Mouse (Mus musculus): ENCODE results near the gene Dgat2. TPM values are rescaled to one million over a fixed set of nuclear protein-coding genes. Genes with fewer than 3 reads are reported as not detected.

The Dgat2 gene
- polyA plus RNA-seq, 1 experiment from 2014 or later: 15.3 TPM

- H3K4me1 ChIP-seq (ENCODE audit: insufficient read depth, low read depth, low read length): no peaks in the 10 kb centered on the region; the same call in 1 of the 2 replicates
- ATAC-seq: no peak
- no peaks in the 10 kb centered on the region for H3K36me3 ChIP-seq (ENCODE audit: insufficient read depth, low read length)
- no peak overlapping the region for H3K4me3 ChIP-seq (ENCODE audit: low read depth, low read length)
- no peak for TF ChIP-seq CTCF (IDR thresholded peaks at IDR 0.05)
- TF ChIP-seq EP300 (IDR thresholded peaks at IDR 0.05): no peak
- WGBS: 60% methylated on average over 1 of the region's 1 CpGs
- H3K27me3 ChIP-seq (replicated peaks; ENCODE audit: insufficient read depth, low read length): no peaks in the 10 kb centered on the region
- no peak overlapping the region for H3K9ac ChIP-seq (replicated peaks; ENCODE audit: low read depth)
- no peak overlapping the region for H3K4me2 ChIP-seq (replicated peaks; ENCODE audit: low read depth, low read length)
- no peaks in the 10 kb centered on the region for H3K9me3 ChIP-seq (ENCODE audit: low read length)
- no peak for DNase-seq (ENCODE audit: low spot score)
- H3K27ac ChIP-seq (ENCODE audit: low read length): no peak overlapping the region
Observed at GRCm38 (mm10) chr7:99149017-99149416, 33.5 kb downstream of the Dgat2 start.

GRCm38 (mm10) chr7:99147494-99147893 is 35.0 kb downstream of the Dgat2 start:
- DNase-seq (ENCODE audit: low spot score): no peak
- WGBS: 69% methylated on average over 7 of the region's 7 CpGs
- no peak overlapping the region for H3K4me2 ChIP-seq (replicated peaks; ENCODE audit: low read depth, low read length)
- H3K9ac ChIP-seq (replicated peaks; ENCODE audit: low read depth): no peak overlapping the region
- H3K27ac ChIP-seq (ENCODE audit: low read length): no peak overlapping the region
- TF ChIP-seq EP300 (IDR thresholded peaks at IDR 0.05) (no peak), CTCF (IDR thresholded peaks at IDR 0.05) (no peak)
- H3K9me3 ChIP-seq (ENCODE audit: low read length): no peaks in the 10 kb centered on the region
- no peak overlapping the region for H3K4me3 ChIP-seq (ENCODE audit: low read depth, low read length)
- no peaks in the 10 kb centered on the region for H3K36me3 ChIP-seq (ENCODE audit: insufficient read depth, low read length)
- no peaks in the 10 kb centered on the region for H3K27me3 ChIP-seq (replicated peaks; ENCODE audit: insufficient read depth, low read length)
- no peaks in the 10 kb centered on the region; the same call in 1 of the 2 replicates for H3K4me1 ChIP-seq (ENCODE audit: insufficient read depth, low read depth, low read length)
- no peak for ATAC-seq

- Histone ChIP-seq H3K4me2 (replicated peaks; ENCODE audit: low read depth, low read length) (no peak overlapping the region), H3K9me3 (ENCODE audit: low read length) (no peaks in the 10 kb centered on the region), H3K4me3 (ENCODE audit: low read depth, low read length) (no peak overlapping the region), H3K9ac (replicated peaks; ENCODE audit: low read depth) (no peak overlapping the region), H3K27me3 (replicated peaks; ENCODE audit: insufficient read depth, low read length) (no peaks in the 10 kb centered on the region), H3K27ac (ENCODE audit: low read length) (no peak overlapping the region), H3K4me1 (ENCODE audit: insufficient read depth, low read depth, low read length) (peaks cover under 1% of the 10 kb centered on the region; the same call in 1 of the 2 replicates), H3K36me3 (ENCODE audit: insufficient read depth, low read length) (no peaks in the 10 kb centered on the region)
- 61% methylated on average over 7 of the region's 7 CpGs for WGBS
- ATAC-seq: no peak
- no peak for DNase-seq (ENCODE audit: low spot score)
- TF ChIP-seq EP300 (IDR thresholded peaks at IDR 0.05) (no peak), CTCF (IDR thresholded peaks at IDR 0.05) (no peak)
Observed at GRCm38 (mm10) chr7:99146906-99147305, 35.6 kb downstream of the Dgat2 start.

- DNase-seq (ENCODE audit: low spot score) (peak; percentile 88), ATAC-seq (peak; percentile 47)
- H3K36me3 ChIP-seq (ENCODE audit: insufficient read depth, low read length): no peaks in the 10 kb centered on the region
- no peak overlapping the region for H3K4me3 ChIP-seq (ENCODE audit: low read depth, low read length)
- H3K4me2 ChIP-seq (replicated peaks; ENCODE audit: low read depth, low read length): no peak overlapping the region
- WGBS: 3% methylated on average over 7 of the region's 7 CpGs
- 0 out of 2 replicates have a peak overlapping the region, but pooled peaks have one; percentile 47 for H3K27ac ChIP-seq (ENCODE audit: low read length)
- H3K4me1 ChIP-seq (ENCODE audit: insufficient read depth, low read depth, low read length): peaks cover 3% of the 10 kb centered on the region; the same call in 1 of the 2 replicates
- H3K9me3 ChIP-seq (ENCODE audit: low read length): no peaks in the 10 kb centered on the region
- TF ChIP-seq EP300 (IDR thresholded peaks at IDR 0.05) (peak; percentile 80), CTCF (IDR thresholded peaks at IDR 0.05) (no peak)
- H3K27me3 ChIP-seq (replicated peaks; ENCODE audit: insufficient read depth, low read length): no peaks in the 10 kb centered on the region
- H3K9ac ChIP-seq (replicated peaks; ENCODE audit: low read depth): no peak overlapping the region
Observed at GRCm38 (mm10) chr7:99146011-99146410, 36.5 kb downstream of the Dgat2 start.

GRCm38 (mm10) chr7:99144616-99145015 is 37.9 kb downstream of the Dgat2 start:
- ATAC-seq (no peak), DNase-seq (ENCODE audit: low spot score) (no peak)
- Histone ChIP-seq H3K4me1 (ENCODE audit: insufficient read depth, low read depth, low read length) (peaks cover 3% of the 10 kb centered on the region; the same call in 1 of the 2 replicates), H3K27ac (ENCODE audit: low read length) (no peak overlapping the region), H3K9ac (replicated peaks; ENCODE audit: low read depth) (no peak overlapping the region), H3K36me3 (ENCODE audit: insufficient read depth, low read length) (no peaks in the 10 kb centered on the region), H3K4me3 (ENCODE audit: low read depth, low read length) (no peak overlapping the region), H3K27me3 (replicated peaks; ENCODE audit: insufficient read depth, low read length) (no peaks in the 10 kb centered on the region), H3K9me3 (ENCODE audit: low read length) (no peaks in the 10 kb centered on the region), H3K4me2 (replicated peaks; ENCODE audit: low read depth, low read length) (no peak overlapping the region)
- no peak for TF ChIP-seq EP300 (IDR thresholded peaks at IDR 0.05)
- TF ChIP-seq CTCF (IDR thresholded peaks at IDR 0.05): no peak
- WGBS: 45% methylated on average over 11 of the region's 11 CpGs

- Histone ChIP-seq H3K36me3 (ENCODE audit: insufficient read depth, low read length) (no peaks in the 10 kb centered on the region), H3K27ac (ENCODE audit: low read length) (no peak overlapping the region), H3K4me2 (replicated peaks; ENCODE audit: low read depth, low read length) (no peak overlapping the region), H3K9me3 (ENCODE audit: low read length) (no peaks in the 10 kb centered on the region), H3K27me3 (replicated peaks; ENCODE audit: insufficient read depth, low read length) (no peaks in the 10 kb centered on the region), H3K4me3 (ENCODE audit: low read depth, low read length) (no peak overlapping the region), H3K9ac (replicated peaks; ENCODE audit: low read depth) (no peak overlapping the region), H3K4me1 (ENCODE audit: insufficient read depth, low read depth, low read length) (peaks cover 8% of the 10 kb centered on the region; the same call in 1 of the 2 replicates)
- ATAC-seq (no peak), DNase-seq (ENCODE audit: low spot score) (peak; percentile 49)
- TF ChIP-seq EP300 (IDR thresholded peaks at IDR 0.05) (no peak), CTCF (IDR thresholded peaks at IDR 0.05) (no peak)
- 78% methylated on average over 3 of the region's 3 CpGs for WGBS
Observed at GRCm38 (mm10) chr7:99143244-99143643, 39.3 kb downstream of the Dgat2 start.
